Mouse (Mus musculus): ENCODE results near the gene Vwa2. TPM values are rescaled to one million over a fixed set of nuclear protein-coding genes. Genes with fewer than 3 reads are reported as not detected.

The Vwa2 gene
- polyA plus RNA-seq, 1 experiment from 2014 or later: 0.11 TPM

GRCm38 (mm10) chr19:56910561-56910960 is 36.5 kb downstream of the Vwa2 start:
- Histone ChIP-seq H3K4me1 (ENCODE audit: control insufficient read depth in 2 of 2, insufficient read depth in 2 of 2, low read length in 2 of 2) (no peaks in the 10 kb centered on the region), H3K4me2 (ENCODE audit: low read length) (no peak overlapping the region), H3K27ac (replicated peaks in 1 of 2; ENCODE audit: control insufficient read depth in 1 of 2, insufficient read depth in 1 of 2, low read depth in 2 of 2, low read length in 2 of 2) (no peak overlapping the region), H3K36me3 (ENCODE audit: control insufficient read depth, insufficient read depth, low read length) (no peaks in the 10 kb centered on the region), H3K9me3 (ENCODE audit: control insufficient read depth, low read length) (peaks cover 3% of the 10 kb centered on the region; the same call in 1 of the 2 replicates), H3K4me3 (ENCODE audit: control insufficient read depth in 1 of 2, insufficient read depth in 1 of 2, low read depth in 1 of 2, low read length in 2 of 2) (no peak overlapping the region), H3K27me3 (ENCODE audit: control insufficient read depth, insufficient read depth, low read length) (no peaks in the 10 kb centered on the region), H3K9ac (ENCODE audit: low read length) (no peak overlapping the region)
- no peak for ATAC-seq (ENCODE audit: insufficient number of reproducible peaks, insufficient read depth, low FRiP score, low read depth)
- 57% methylated on average over 11 of the region's 11 CpGs for WGBS

GRCm38 (mm10) chr19:56913761-56914160 is 39.7 kb downstream of the Vwa2 start:
- Histone ChIP-seq H3K36me3 (ENCODE audit: control insufficient read depth, insufficient read depth, low read length) (no peaks in the 10 kb centered on the region), H3K4me3 (ENCODE audit: control insufficient read depth in 1 of 2, insufficient read depth in 1 of 2, low read depth in 1 of 2, low read length in 2 of 2) (no peak overlapping the region), H3K27me3 (ENCODE audit: control insufficient read depth, insufficient read depth, low read length) (no peaks in the 10 kb centered on the region), H3K27ac (replicated peaks in 1 of 2; ENCODE audit: control insufficient read depth in 1 of 2, insufficient read depth in 1 of 2, low read depth in 2 of 2, low read length in 2 of 2) (no peak overlapping the region), H3K4me2 (ENCODE audit: low read length) (no peak overlapping the region), H3K4me1 (ENCODE audit: control insufficient read depth in 2 of 2, insufficient read depth in 2 of 2, low read length in 2 of 2) (no peaks in the 10 kb centered on the region), H3K9ac (ENCODE audit: low read length) (no peak overlapping the region), H3K9me3 (ENCODE audit: control insufficient read depth, low read length) (peaks cover 3% of the 10 kb centered on the region; the same call in 1 of the 2 replicates)
- ATAC-seq (ENCODE audit: insufficient number of reproducible peaks, insufficient read depth, low FRiP score, low read depth): no peak
- 79% methylated on average over 4 of the region's 4 CpGs for WGBS

GRCm38 (mm10) chr19:56914658-56915057 is 40.6 kb downstream of the Vwa2 start:
- H3K9me3 ChIP-seq (ENCODE audit: control insufficient read depth, low read length): peaks cover 3% of the 10 kb centered on the region; the same call in 1 of the 2 replicates
- WGBS: 93% methylated on average over 3 of the region's 3 CpGs
- no peak for ATAC-seq (ENCODE audit: insufficient number of reproducible peaks, insufficient read depth, low FRiP score, low read depth)
- H3K4me2 ChIP-seq (ENCODE audit: low read length): no peak overlapping the region
- H3K36me3 ChIP-seq (ENCODE audit: control insufficient read depth, insufficient read depth, low read length): no peaks in the 10 kb centered on the region
- no peak overlapping the region for H3K27ac ChIP-seq (replicated peaks in 1 of 2; ENCODE audit: control insufficient read depth in 1 of 2, insufficient read depth in 1 of 2, low read depth in 2 of 2, low read length in 2 of 2)
- no peak overlapping the region for H3K9ac ChIP-seq (ENCODE audit: low read length)
- H3K4me3 ChIP-seq (ENCODE audit: control insufficient read depth in 1 of 2, insufficient read depth in 1 of 2, low read depth in 1 of 2, low read length in 2 of 2): no peak overlapping the region
- no peaks in the 10 kb centered on the region for H3K27me3 ChIP-seq (ENCODE audit: control insufficient read depth, insufficient read depth, low read length)
- no peaks in the 10 kb centered on the region for H3K4me1 ChIP-seq (ENCODE audit: control insufficient read depth in 2 of 2, insufficient read depth in 2 of 2, low read length in 2 of 2)

- no peaks in the 10 kb centered on the region for H3K27me3 ChIP-seq (ENCODE audit: control insufficient read depth, insufficient read depth, low read length)
- no peaks in the 10 kb centered on the region for H3K4me1 ChIP-seq (ENCODE audit: control insufficient read depth in 2 of 2, insufficient read depth in 2 of 2, low read length in 2 of 2)
- H3K9ac ChIP-seq (ENCODE audit: low read length): no peak overlapping the region
- ATAC-seq (ENCODE audit: insufficient number of reproducible peaks, insufficient read depth, low FRiP score, low read depth): no peak
- H3K9me3 ChIP-seq (ENCODE audit: control insufficient read depth, low read length): peaks cover 3% of the 10 kb centered on the region; the same call in 1 of the 2 replicates
- WGBS: 66% methylated on average over 6 of the region's 6 CpGs
- no peaks in the 10 kb centered on the region for H3K36me3 ChIP-seq (ENCODE audit: control insufficient read depth, insufficient read depth, low read length)
- no peak overlapping the region for H3K4me3 ChIP-seq (ENCODE audit: control insufficient read depth in 1 of 2, insufficient read depth in 1 of 2, low read depth in 1 of 2, low read length in 2 of 2)
- H3K27ac ChIP-seq (replicated peaks in 1 of 2; ENCODE audit: control insufficient read depth in 1 of 2, insufficient read depth in 1 of 2, low read depth in 2 of 2, low read length in 2 of 2): no peak overlapping the region
- no peak overlapping the region for H3K4me2 ChIP-seq (ENCODE audit: low read length)
Measured at GRCm38 (mm10) chr19:56915084-56915483, 41.0 kb downstream of the Vwa2 start.

- ATAC-seq (ENCODE audit: insufficient number of reproducible peaks, insufficient read depth, low FRiP score, low read depth): no peak; the same call in 1 of the 2 replicates
- Histone ChIP-seq H3K9me3 (ENCODE audit: control insufficient read depth, low read length) (peaks cover 1% of the 10 kb centered on the region; the same call in 1 of the 2 replicates), H3K4me1 (ENCODE audit: control insufficient read depth in 2 of 2, insufficient read depth in 2 of 2, low read length in 2 of 2) (no peaks in the 10 kb centered on the region), H3K9ac (ENCODE audit: low read length) (no peak overlapping the region), H3K4me3 (ENCODE audit: control insufficient read depth in 1 of 2, insufficient read depth in 1 of 2, low read depth in 1 of 2, low read length in 2 of 2) (no peak overlapping the region), H3K27ac (replicated peaks in 1 of 2; ENCODE audit: control insufficient read depth in 1 of 2, insufficient read depth in 1 of 2, low read depth in 2 of 2, low read length in 2 of 2) (no peak overlapping the region), H3K4me2 (ENCODE audit: low read length) (no peak overlapping the region), H3K36me3 (ENCODE audit: control insufficient read depth, insufficient read depth, low read length) (no peaks in the 10 kb centered on the region), H3K27me3 (ENCODE audit: control insufficient read depth, insufficient read depth, low read length) (no peaks in the 10 kb centered on the region)
- WGBS: 27% methylated on average over 7 of the region's 7 CpGs
Measured at GRCm38 (mm10) chr19:56919628-56920027, 45.6 kb downstream of the Vwa2 start.

- Histone ChIP-seq H3K4me3 (ENCODE audit: control insufficient read depth in 1 of 2, insufficient read depth in 1 of 2, low read depth in 1 of 2, low read length in 2 of 2) (no peak overlapping the region), H3K9ac (ENCODE audit: low read length) (no peak overlapping the region), H3K9me3 (ENCODE audit: control insufficient read depth, low read length) (no peaks in the 10 kb centered on the region), H3K4me2 (ENCODE audit: low read length) (no peak overlapping the region), H3K27me3 (ENCODE audit: control insufficient read depth, insufficient read depth, low read length) (no peaks in the 10 kb centered on the region), H3K36me3 (ENCODE audit: control insufficient read depth, insufficient read depth, low read length) (no peaks in the 10 kb centered on the region), H3K4me1 (ENCODE audit: control insufficient read depth in 2 of 2, insufficient read depth in 2 of 2, low read length in 2 of 2) (no peaks in the 10 kb centered on the region), H3K27ac (replicated peaks in 1 of 2; ENCODE audit: control insufficient read depth in 1 of 2, insufficient read depth in 1 of 2, low read depth in 2 of 2, low read length in 2 of 2) (no peak overlapping the region)
- 90% methylated on average over 13 of the region's 13 CpGs for WGBS
- no peak for ATAC-seq (ENCODE audit: insufficient number of reproducible peaks, insufficient read depth, low FRiP score, low read depth)
Measured at GRCm38 (mm10) chr19:56920232-56920631, 46.2 kb downstream of the Vwa2 start.

- 51% methylated on average over 5 of the region's 5 CpGs for WGBS
- Histone ChIP-seq H3K9ac (ENCODE audit: low read length) (no peak overlapping the region), H3K27me3 (ENCODE audit: control insufficient read depth, insufficient read depth, low read length) (no peaks in the 10 kb centered on the region), H3K36me3 (ENCODE audit: control insufficient read depth, insufficient read depth, low read length) (no peaks in the 10 kb centered on the region), H3K4me2 (ENCODE audit: low read length) (no peak overlapping the region), H3K4me1 (ENCODE audit: control insufficient read depth in 2 of 2, insufficient read depth in 2 of 2, low read length in 2 of 2) (no peaks in the 10 kb centered on the region), H3K4me3 (ENCODE audit: control insufficient read depth in 1 of 2, insufficient read depth in 1 of 2, low read depth in 1 of 2, low read length in 2 of 2) (no peak overlapping the region), H3K9me3 (ENCODE audit: control insufficient read depth, low read length) (no peaks in the 10 kb centered on the region), H3K27ac (replicated peaks in 1 of 2; ENCODE audit: control insufficient read depth in 1 of 2, insufficient read depth in 1 of 2, low read depth in 2 of 2, low read length in 2 of 2) (no peak overlapping the region)
- ATAC-seq (ENCODE audit: insufficient number of reproducible peaks, insufficient read depth, low FRiP score, low read depth): no peak
Measured at GRCm38 (mm10) chr19:56921744-56922143, 47.7 kb downstream of the Vwa2 start.

GRCm38 (mm10) chr19:56929392-56929791 is 55.3 kb downstream of the Vwa2 start:
- ATAC-seq (ENCODE audit: insufficient number of reproducible peaks, insufficient read depth, low FRiP score, low read depth): no peak

More at GRCm38 (mm10) chr19:56929392-56929791, 55.3 kb downstream of the Vwa2 start:
- Histone ChIP-seq H3K27ac (replicated peaks in 1 of 2; ENCODE audit: control insufficient read depth in 1 of 2, insufficient read depth in 1 of 2, low read depth in 2 of 2, low read length in 2 of 2) (no peak overlapping the region), H3K4me1 (ENCODE audit: control insufficient read depth in 2 of 2, insufficient read depth in 2 of 2, low read length in 2 of 2) (peaks cover 0 to 4% of the 10 kb centered on the region in 2 experiments; a peak in 1 of 4 replicates), H3K4me3 (ENCODE audit: control insufficient read depth in 1 of 2, insufficient read depth in 1 of 2, low read depth in 1 of 2, low read length in 2 of 2) (no peak overlapping the region), H3K4me2 (ENCODE audit: low read length) (no peak overlapping the region), H3K36me3 (ENCODE audit: control insufficient read depth, insufficient read depth, low read length) (no peaks in the 10 kb centered on the region), H3K27me3 (ENCODE audit: control insufficient read depth, insufficient read depth, low read length) (no peaks in the 10 kb centered on the region), H3K9ac (ENCODE audit: low read length) (no peak overlapping the region), H3K9me3 (ENCODE audit: control insufficient read depth, low read length) (no peaks in the 10 kb centered on the region)
- WGBS: 56% methylated on average over 3 of the region's 3 CpGs
